Mouse (Mus musculus) liver, embryonic 14.5 days (tissue): Measurements from ENCODE around the gene Krt83.

Experiments used
- CTCF ChIP-seq: IDR thresholded peaks from 2 replicates; pipeline ENCODE4 v1.5.1; 2016; ENCODE audit warnings: antibody characterized with exemption, low read depth, control low read depth
- EP300 ChIP-seq: IDR thresholded peaks from 2 replicates; pipeline ENCODE4 v1.6.1; 2016; ENCODE audit warnings: antibody characterized with exemption, low read depth

DNA sequence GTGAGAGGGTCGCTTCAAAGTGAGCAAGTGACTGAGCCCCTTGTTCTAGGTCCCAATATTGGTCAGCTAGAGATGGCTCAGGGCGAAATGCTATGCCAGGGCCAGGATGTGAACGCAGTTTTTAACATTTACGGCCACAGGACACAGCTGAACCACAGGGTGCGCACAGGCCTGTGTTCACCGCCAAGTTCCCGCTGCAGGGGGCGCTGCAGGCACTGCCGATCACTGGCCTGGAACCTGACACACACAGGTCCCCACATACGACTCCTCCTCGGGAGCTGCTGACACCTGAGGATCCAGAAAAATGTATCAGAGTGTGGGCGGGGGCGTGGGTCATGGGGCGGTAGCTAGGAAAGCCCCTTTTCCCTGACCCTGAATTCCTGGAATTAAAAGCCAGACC, 32.0 kb downstream of the Krt83 start:
- TF ChIP-seq CTCF = peak; percentile 49
- no peak for TF ChIP-seq EP300
